Mouse (Mus musculus): ENCODE results near the gene Abhd6. TPM values are rescaled to one million over a fixed set of nuclear protein-coding genes. Genes with fewer than 3 reads are reported as not detected.

Gene Abhd6
- total RNA-seq, 1 experiment = 11.7 TPM

GRCm38 (mm10) chr14:7989961-7990360, 12.7 kb upstream of the Abhd6 start:
- no peak for DNase-seq (ENCODE audit: low read depth, low spot score)
- in situ Hi-C loops (cut with MboI; ENCODE audit: low sequenced_read_pairs in 2 of 2, unreplicated experiment in 2 of 2) = no loop called here
- Histone ChIP-seq H3K27ac (ENCODE audit: insufficient read depth, low read depth, low read length, poor library complexity, severe bottlenecking) (no peak overlapping the region), H3K4me3 (ENCODE audit: insufficient read depth in 1 of 2, low read depth in 1 of 2, low read length in 2 of 2, poor library complexity in 1 of 2, severe bottlenecking in 1 of 2) (no peak overlapping the region), H3K9ac (ENCODE audit: insufficient read depth, low read depth, low read length, poor library complexity, severe bottlenecking) (no peak overlapping the region), H3K9me3 (ENCODE audit: control insufficient read depth, insufficient read depth, low read depth, low read length) (no peaks in the 10 kb centered on the region), H3K4me1 (ENCODE audit: control insufficient read depth in 2 of 2, insufficient read depth in 2 of 2, low read length in 2 of 2, poor library complexity in 1 of 2) (no peaks in the 10 kb centered on the region), H3K36me3 (ENCODE audit: control insufficient read depth, insufficient read depth, low read length, poor library complexity, severe bottlenecking) (no peaks in the 10 kb centered on the region)
- no peak for TF ChIP-seq ZNF384 (IDR thresholded peaks at IDR 0.05; ENCODE audit: low read depth, low read length)
- TF ChIP-seq CHD2 (IDR thresholded peaks at IDR 0.05; ENCODE audit: low read depth, low read length) = no peak
- no peak for TF ChIP-seq MAFK (IDR thresholded peaks at IDR 0.05; ENCODE audit: insufficient read depth, low read depth, low read length)
- no peak for TF ChIP-seq HCFC1 (IDR thresholded peaks at IDR 0.05; ENCODE audit: borderline replicate concordance, insufficient read depth, low read length)
- no peak for TF ChIP-seq ZC3H11A (IDR thresholded peaks at IDR 0.05; ENCODE audit: borderline replicate concordance, low read depth, low read length)

- H3K9me3 ChIP-seq (ENCODE audit: control insufficient read depth, insufficient read depth, low read depth, low read length) = no peaks in the 10 kb centered on the region
- in situ Hi-C loops (cut with MboI; ENCODE audit: low sequenced_read_pairs in 2 of 2, unreplicated experiment in 2 of 2) = no loop called here
These were observed 11.5 kb upstream of the Abhd6 start for GRCm38 (mm10) chr14:7991108-7991776.

GRCm38 (mm10) chr14:7992158-7992557, 10.5 kb upstream of the Abhd6 start:
- no peaks in the 10 kb centered on the region for H3K9me3 ChIP-seq (ENCODE audit: control insufficient read depth, insufficient read depth, low read depth, low read length)

More at GRCm38 (mm10) chr14:7991108-7991776, 11.5 kb upstream of the Abhd6 start:
- Histone ChIP-seq H3K27ac (ENCODE audit: insufficient read depth, low read depth, low read length, poor library complexity, severe bottlenecking) (no peak overlapping the region), H3K9ac (ENCODE audit: insufficient read depth, low read depth, low read length, poor library complexity, severe bottlenecking) (no peak overlapping the region), H3K4me3 (ENCODE audit: insufficient read depth in 1 of 2, low read depth in 1 of 2, low read length in 2 of 2, poor library complexity in 1 of 2, severe bottlenecking in 1 of 2) (no peak overlapping the region), H3K4me1 (ENCODE audit: control insufficient read depth in 2 of 2, insufficient read depth in 2 of 2, low read length in 2 of 2, poor library complexity in 1 of 2) (no peaks in the 10 kb centered on the region), H3K36me3 (ENCODE audit: control insufficient read depth, insufficient read depth, low read length, poor library complexity, severe bottlenecking) (no peaks in the 10 kb centered on the region)
- DNase-seq (ENCODE audit: low read depth, low spot score) = no peak
- TF ChIP-seq ZNF384 (IDR thresholded peaks at IDR 0.05; ENCODE audit: low read depth, low read length) (no peak), ZC3H11A (IDR thresholded peaks at IDR 0.05; ENCODE audit: borderline replicate concordance, low read depth, low read length) (no peak), MAFK (IDR thresholded peaks at IDR 0.05; ENCODE audit: insufficient read depth, low read depth, low read length) (no peak), CHD2 (IDR thresholded peaks at IDR 0.05; ENCODE audit: low read depth, low read length) (no peak), HCFC1 (IDR thresholded peaks at IDR 0.05; ENCODE audit: borderline replicate concordance, insufficient read depth, low read length) (no peak)

GRCm38 (mm10) chr14:7994271-7994767, 8.4 kb upstream of the Abhd6 start, which contains the start of gene Dnase1l3:
Dnase1l3 (minus strand) TSS chr14:7994573.
- Histone ChIP-seq H3K4me1 (ENCODE audit: control insufficient read depth in 2 of 2, insufficient read depth in 2 of 2, low read length in 2 of 2, poor library complexity in 1 of 2) (no peaks in the 10 kb centered on the region; a peak in 1 of 4 replicates), H3K9me3 (ENCODE audit: control insufficient read depth, insufficient read depth, low read depth, low read length) (no peaks in the 10 kb centered on the region), H3K4me3 (ENCODE audit: insufficient read depth in 1 of 2, low read depth in 1 of 2, low read length in 2 of 2, poor library complexity in 1 of 2, severe bottlenecking in 1 of 2) (no peak within 1 kb of the TSS), H3K27ac (ENCODE audit: insufficient read depth, low read depth, low read length, poor library complexity, severe bottlenecking) (no peak within 1 kb of the TSS), H3K9ac (ENCODE audit: insufficient read depth, low read depth, low read length, poor library complexity, severe bottlenecking) (no peak within 1 kb of the TSS), H3K36me3 (ENCODE audit: control insufficient read depth, insufficient read depth, low read length, poor library complexity, severe bottlenecking) (no peaks in the 10 kb centered on the region)
- no peak for TF ChIP-seq CHD2 (IDR thresholded peaks at IDR 0.05; ENCODE audit: low read depth, low read length)
- no peak for TF ChIP-seq HCFC1 (IDR thresholded peaks at IDR 0.05; ENCODE audit: borderline replicate concordance, insufficient read depth, low read length)
- TF ChIP-seq MAFK (IDR thresholded peaks at IDR 0.05; ENCODE audit: insufficient read depth, low read depth, low read length) = no peak
- TF ChIP-seq ZNF384 (IDR thresholded peaks at IDR 0.05; ENCODE audit: low read depth, low read length) = no peak
- TF ChIP-seq ZC3H11A (IDR thresholded peaks at IDR 0.05; ENCODE audit: borderline replicate concordance, low read depth, low read length) = no peak
- DNase-seq (ENCODE audit: low read depth, low spot score) = no peak
- in situ Hi-C loops (cut with MboI; ENCODE audit: low sequenced_read_pairs in 2 of 2, unreplicated experiment in 2 of 2) = no loop called here

More at GRCm38 (mm10) chr14:7992158-7992557, 10.5 kb upstream of the Abhd6 start:
- in situ Hi-C loops (cut with MboI; ENCODE audit: low sequenced_read_pairs in 2 of 2, unreplicated experiment in 2 of 2) = no loop called here
- Histone ChIP-seq H3K9ac (ENCODE audit: insufficient read depth, low read depth, low read length, poor library complexity, severe bottlenecking) (no peak overlapping the region), H3K4me3 (ENCODE audit: insufficient read depth in 1 of 2, low read depth in 1 of 2, low read length in 2 of 2, poor library complexity in 1 of 2, severe bottlenecking in 1 of 2) (no peak overlapping the region), H3K4me1 (ENCODE audit: control insufficient read depth in 2 of 2, insufficient read depth in 2 of 2, low read length in 2 of 2, poor library complexity in 1 of 2) (no peaks in the 10 kb centered on the region; a peak in 1 of 4 replicates), H3K27ac (ENCODE audit: insufficient read depth, low read depth, low read length, poor library complexity, severe bottlenecking) (no peak overlapping the region), H3K36me3 (ENCODE audit: control insufficient read depth, insufficient read depth, low read length, poor library complexity, severe bottlenecking) (no peaks in the 10 kb centered on the region)
- TF ChIP-seq CHD2 (IDR thresholded peaks at IDR 0.05; ENCODE audit: low read depth, low read length) = no peak
- no peak for TF ChIP-seq ZC3H11A (IDR thresholded peaks at IDR 0.05; ENCODE audit: borderline replicate concordance, low read depth, low read length)
- no peak for TF ChIP-seq MAFK (IDR thresholded peaks at IDR 0.05; ENCODE audit: insufficient read depth, low read depth, low read length)
- no peak for TF ChIP-seq HCFC1 (IDR thresholded peaks at IDR 0.05; ENCODE audit: borderline replicate concordance, insufficient read depth, low read length)
- TF ChIP-seq ZNF384 (IDR thresholded peaks at IDR 0.05; ENCODE audit: low read depth, low read length) = no peak
- DNase-seq (ENCODE audit: low read depth, low spot score) = no peak

Measured in ES-E14 (cell line).